ENCODE assay signal across 16 mouse cellular contexts in genomic region chr5:115545636-115546035, GRCm38 (mm10). TPM values are rescaled to one million over a fixed set of nuclear protein-coding genes. Genes with fewer than 3 reads are reported as not detected.
A peak's percentile ranks its signal among the peaks of the same experiment; 100 is the strongest.
DNase-seq lines count a peak whose midpoint lies in the region; ATAC-seq and TF ChIP-seq lines count a peak whose summit lies in the region.
"Had no signal": no experiment of that assay in that cellular context is flagged by ENCODE, and none has a peak within 500 bp of the region (broad histone marks: within the 10 kb centered on the region; RNA-seq: fewer than 3 reads in every experiment).

No protein-coding gene starts in this region.

- H3K4me2 ChIP-seq in kidney, embryonic 15.5 days: no peak overlapping the region
- no peak overlapping the region for H3K4me2 ChIP-seq in limb, embryonic 12.5 days
- H3K4me2 ChIP-seq: heart, embryonic 13.5 days; neural tube, embryonic 12.5 days had no signal

- H3K27ac ChIP-seq in kidney, embryonic 15.5 days: peak overlapping the region; percentile 90; the same call in 1 of the 2 replicates
- H3K27ac ChIP-seq in kidney, adult 2 months (ENCODE audit: insufficient read depth, low read depth, low read length): no peak overlapping the region
- H3K27ac ChIP-seq in embryonic facial prominence, embryonic 10.5 days (replicated peaks): peak overlapping the region; percentile 81
- no peak overlapping the region for H3K27ac ChIP-seq in limb, embryonic 12.5 days
- H3K27ac ChIP-seq: heart, embryonic 13.5 days; left cerebral cortex, adult 2 months; neural tube, embryonic 12.5 days had no signal

- no peak for TF ChIP-seq POLR2A in kidney, adult 2 months (IDR thresholded peaks at IDR 0.05; ENCODE audit: low read depth, low read length)

- no peak overlapping the region for H3K9ac ChIP-seq in kidney, embryonic 15.5 days
- 0 out of 2 replicates have a peak overlapping the region, but pooled peaks have one; percentile 42 for H3K9ac ChIP-seq in limb, embryonic 12.5 days (replicated peaks)
- H3K9ac ChIP-seq: neural tube, embryonic 12.5 days had no signal

- no peak for ATAC-seq in kidney, embryonic 15.5 days (replicated peaks; ENCODE audit: low FRiP score)
- no peak for ATAC-seq in limb, embryonic 12.5 days (ENCODE audit: insufficient number of reproducible peaks, insufficient read depth, low FRiP score, low TSS enrichment, low read depth)
- ATAC-seq: intestine, embryonic 16.5 days; midbrain, embryonic 16.5 days had no signal

- no peaks in the 10 kb centered on the region for H3K27me3 ChIP-seq in kidney, embryonic 15.5 days
- no peaks in the 10 kb centered on the region for H3K27me3 ChIP-seq in kidney, adult 2 months (replicated peaks; ENCODE audit: control insufficient read depth, insufficient read depth, low read length)
- H3K27me3 ChIP-seq in embryonic facial prominence, embryonic 10.5 days (replicated peaks; ENCODE audit: low read depth, poor library complexity, severe bottlenecking): no peaks in the 10 kb centered on the region
- H3K27me3 ChIP-seq in limb, embryonic 12.5 days: no peaks in the 10 kb centered on the region
- H3K27me3 ChIP-seq: heart, embryonic 13.5 days; neural tube, embryonic 12.5 days had no signal

- peaks cover 70% of the 10 kb centered on the region for H3K4me1 ChIP-seq in kidney, embryonic 15.5 days
- H3K4me1 ChIP-seq in kidney, adult 2 months (ENCODE audit: control insufficient read depth, insufficient read depth, low read length): peaks cover 24% of the 10 kb centered on the region
- H3K4me1 ChIP-seq in embryonic facial prominence, embryonic 10.5 days: peaks cover 76% of the 10 kb centered on the region
- H3K4me1 ChIP-seq in limb, embryonic 12.5 days (replicated peaks): peaks cover 44% of the 10 kb centered on the region

- no peak overlapping the region for H3K4me3 ChIP-seq in kidney, embryonic 15.5 days (replicated peaks)
- H3K4me3 ChIP-seq in kidney, adult 2 months (ENCODE audit: insufficient read depth, low read depth, low read length): no peak overlapping the region
- H3K4me3 ChIP-seq in embryonic facial prominence, embryonic 10.5 days: no peak overlapping the region
- no peak overlapping the region for H3K4me3 ChIP-seq in limb, embryonic 12.5 days (replicated peaks)
- H3K4me3 ChIP-seq: heart, embryonic 13.5 days; left cerebral cortex, adult 2 months; neural tube, embryonic 12.5 days had no signal

- 89% methylated on average over 14 of the region's 14 CpGs for WGBS in kidney, embryonic 15.5 days
- 88% methylated on average over 14 of the region's 14 CpGs for WGBS in kidney, adult 2 months
- 85% methylated on average over 14 of the region's 14 CpGs for WGBS in embryonic facial prominence, embryonic 10.5 days
- WGBS in limb, embryonic 12.5 days: 83% methylated on average over 14 of the region's 14 CpGs

- peaks cover 64% of the 10 kb centered on the region for H3K36me3 ChIP-seq in kidney, embryonic 15.5 days
- peaks cover 12% of the 10 kb centered on the region; the same call in 1 of the 2 replicates for H3K36me3 ChIP-seq in kidney, adult 2 months (ENCODE audit: control insufficient read depth, insufficient read depth, low read length)
- peaks cover 69% of the 10 kb centered on the region for H3K36me3 ChIP-seq in embryonic facial prominence, embryonic 10.5 days (replicated peaks)
- H3K36me3 ChIP-seq in limb, embryonic 12.5 days: peaks cover 67% of the 10 kb centered on the region

- H3K9me3 ChIP-seq in kidney, embryonic 15.5 days (replicated peaks): no peaks in the 10 kb centered on the region
- no peaks in the 10 kb centered on the region for H3K9me3 ChIP-seq in embryonic facial prominence, embryonic 10.5 days
- no peaks in the 10 kb centered on the region for H3K9me3 ChIP-seq in limb, embryonic 12.5 days
- H3K9me3 ChIP-seq: heart, embryonic 13.5 days; neural tube, embryonic 12.5 days had no signal

- no peak for TF ChIP-seq CTCF in kidney, adult 2 months (conservative IDR thresholded peaks at IDR 0.05; ENCODE audit: insufficient read depth, insufficient read length, low read depth, low read length)

- no peak for DNase-seq in kidney, adult 2 months
- no peak for DNase-seq in embryonic facial prominence, embryonic 10.5 days (ENCODE audit: low spot score)
- DNase-seq in lung, postnatal 10 days: peak; percentile 75
- no peak for DNase-seq in embryo, embryonic 10.5 days (ENCODE audit: low spot score)
- no peak for DNase-seq in spleen, adult 12 weeks (ENCODE audit: low spot score)
- DNase-seq: adrenal gland, postnatal 10 days; cerebellum, postnatal 14 days; gastrocnemius, postnatal 25 days; heart, postnatal 4 days had no signal

RNA-seq across cellular contexts. Expression of gene Rplp0, which starts 13.6 kb away (rescaled TPM):
- polyA plus RNA-seq in kidney, embryonic 15.5 days (2015; fragmentation: Nextera tagmentation; extraction: Ambion mirVana): 1,539 and 1,600 TPM in 2 replicates
- polyA plus RNA-seq in kidney, adult 2 months (2012; rRNA removed): 1,267 and 1,337 TPM in 2 replicates
- 1,413 and 1,489 TPM in 2 replicates for polyA plus RNA-seq in embryonic facial prominence, embryonic 10.5 days (2016; fragmentation: Nextera tagmentation; extraction: Ambion mirVana)
- 1,237 and 1,243 TPM in 2 replicates for polyA plus RNA-seq in limb, embryonic 12.5 days (2016; fragmentation: Nextera tagmentation; extraction: Ambion mirVana)

RNA-seq across cellular contexts. Expression of gene Gcn1l1, which starts 19.4 kb away (rescaled TPM):
- 44.3 and 49.3 TPM in 2 replicates for polyA plus RNA-seq in kidney, embryonic 15.5 days (2015; fragmentation: Nextera tagmentation; extraction: Ambion mirVana)
- polyA plus RNA-seq in kidney, adult 2 months (2012; rRNA removed): 42.2 and 45.4 TPM in 2 replicates
- polyA plus RNA-seq in embryonic facial prominence, embryonic 10.5 days (2016; fragmentation: Nextera tagmentation; extraction: Ambion mirVana): 65.0 and 65.1 TPM in 2 replicates
- 55.4 and 57.4 TPM in 2 replicates for polyA plus RNA-seq in limb, embryonic 12.5 days (2016; fragmentation: Nextera tagmentation; extraction: Ambion mirVana)

RNA-seq across cellular contexts. Expression of gene Pxn, which starts 39.2 kb away (rescaled TPM):
- 51.7 and 56.1 TPM in 2 replicates for polyA plus RNA-seq in kidney, embryonic 15.5 days (2015; fragmentation: Nextera tagmentation; extraction: Ambion mirVana)
- polyA plus RNA-seq in kidney, adult 2 months (2012; rRNA removed): 101 and 122 TPM in 2 replicates
- 50.3 and 50.6 TPM in 2 replicates for polyA plus RNA-seq in embryonic facial prominence, embryonic 10.5 days (2016; fragmentation: Nextera tagmentation; extraction: Ambion mirVana)
- polyA plus RNA-seq in limb, embryonic 12.5 days (2016; fragmentation: Nextera tagmentation; extraction: Ambion mirVana): 40.3 and 47.1 TPM in 2 replicates

Comparison
In these comparisons a context has a peak if more than half of its experiments do, and no peak if none do; other contexts are left out.
1. H3K27ac ChIP-seq: peak in kidney, embryonic 15.5 days (single experiment) and embryonic facial prominence, embryonic 10.5 days (single experiment); none in kidney, adult 2 months (single experiment) and limb, embryonic 12.5 days (single experiment).